In the genomic region with DNA sequence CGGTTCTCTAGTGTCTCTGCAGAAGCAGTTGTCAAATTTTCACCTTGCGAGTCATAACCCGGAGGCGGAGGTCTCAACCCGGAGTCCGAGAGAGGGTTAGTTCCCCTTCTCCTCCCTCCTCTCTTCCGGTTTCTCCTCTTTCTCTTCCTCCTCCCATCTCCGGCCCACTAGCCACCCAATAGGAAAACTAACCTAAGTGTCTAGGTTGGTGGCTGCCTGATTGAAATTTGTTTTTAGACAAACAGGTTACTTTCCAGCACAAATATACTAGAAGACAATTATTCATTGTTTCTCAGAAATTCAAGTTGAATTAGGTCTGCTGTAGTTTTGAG, we compare ENCODE assay signal across 8 mouse cellular contexts. TPM values are rescaled to one million over a fixed set of nuclear protein-coding genes. Genes with fewer than 3 reads are reported as not detected.
A peak's percentile ranks its signal among the peaks of the same experiment; 100 is the strongest.
DNase-seq lines count a peak whose midpoint lies in the region; ATAC-seq and TF ChIP-seq lines count a peak whose summit lies in the region.

No protein-coding gene starts in this region.

- H3K9ac ChIP-seq in kidney, embryonic 16.5 days (replicated peaks; ENCODE audit: low read length): 0 out of 2 replicates have a peak overlapping the region, but pooled peaks have one; percentile 12
- H3K9ac ChIP-seq in embryonic facial prominence, embryonic 15.5 days: no peak overlapping the region
- H3K9ac ChIP-seq in intestine, embryonic 15.5 days: no peak overlapping the region
- H3K9ac ChIP-seq in midbrain, postnatal 0 days (replicated peaks; ENCODE audit: low read length, poor library complexity, severe bottlenecking): no peak overlapping the region

- no peak for TF ChIP-seq CTCF in midbrain, postnatal 0 days (IDR thresholded peaks at IDR 0.05)

- H3K4me1 ChIP-seq in kidney, embryonic 16.5 days (ENCODE audit: insufficient read depth, low read length): no peaks in the 10 kb centered on the region
- peaks cover 10% of the 10 kb centered on the region; the same call in 1 of the 2 replicates for H3K4me1 ChIP-seq in embryonic facial prominence, embryonic 15.5 days
- H3K4me1 ChIP-seq in intestine, embryonic 15.5 days (replicated peaks): no peaks in the 10 kb centered on the region
- H3K4me1 ChIP-seq in midbrain, postnatal 0 days (ENCODE audit: insufficient read depth, low read length): no peaks in the 10 kb centered on the region

- H3K4me3 ChIP-seq in kidney, embryonic 16.5 days (ENCODE audit: low read length): peak overlapping the region; percentile 51
- H3K4me3 ChIP-seq in embryonic facial prominence, embryonic 15.5 days (replicated peaks): peak overlapping the region; percentile 43
- peak overlapping the region; percentile 29 for H3K4me3 ChIP-seq in intestine, embryonic 15.5 days (replicated peaks)
- H3K4me3 ChIP-seq in midbrain, postnatal 0 days (ENCODE audit: low read depth, low read length): peak overlapping the region; percentile 43

- DNase-seq in kidney, adult 9 months: no peak
- no peak for DNase-seq in midbrain, postnatal 0 days (ENCODE audit: low spot score)
- no peak for DNase-seq in layer of hippocampus, postnatal 10 days (ENCODE audit: low spot score in 2 of 2)
- no peak for DNase-seq in kidney, postnatal 10 days
- DNase-seq in layer of hippocampus, adult 11-12 months (ENCODE audit: low spot score): no peak

- peak overlapping the region; percentile 73 for H3K4me2 ChIP-seq in kidney, embryonic 16.5 days (replicated peaks; ENCODE audit: low read depth, low read length)
- peak overlapping the region; percentile 60 for H3K4me2 ChIP-seq in embryonic facial prominence, embryonic 15.5 days (replicated peaks)
- H3K4me2 ChIP-seq in intestine, embryonic 15.5 days (replicated peaks): peak overlapping the region; percentile 75
- H3K4me2 ChIP-seq in midbrain, postnatal 0 days (ENCODE audit: low read depth, low read length, poor library complexity, severe bottlenecking): peak overlapping the region; percentile 80

- no peaks in the 10 kb centered on the region for H3K36me3 ChIP-seq in kidney, embryonic 16.5 days (ENCODE audit: insufficient read depth, low read length)
- no peaks in the 10 kb centered on the region for H3K36me3 ChIP-seq in embryonic facial prominence, embryonic 15.5 days
- H3K36me3 ChIP-seq in intestine, embryonic 15.5 days: no peaks in the 10 kb centered on the region
- H3K36me3 ChIP-seq in midbrain, postnatal 0 days (ENCODE audit: insufficient read depth, low read length): no peaks in the 10 kb centered on the region

- WGBS in kidney, embryonic 16.5 days: 0% methylated on average over 8 of the region's 8 CpGs
- 4% methylated on average over 8 of the region's 8 CpGs for WGBS in embryonic facial prominence, embryonic 15.5 days
- WGBS in intestine, embryonic 15.5 days: 3% methylated on average over 8 of the region's 8 CpGs
- WGBS in midbrain, postnatal 0 days: 0% methylated on average over 8 of the region's 8 CpGs

- H3K9me3 ChIP-seq in kidney, embryonic 16.5 days (ENCODE audit: low read length): no peaks in the 10 kb centered on the region
- no peaks in the 10 kb centered on the region for H3K9me3 ChIP-seq in embryonic facial prominence, embryonic 15.5 days (replicated peaks)
- no peaks in the 10 kb centered on the region for H3K9me3 ChIP-seq in intestine, embryonic 15.5 days
- H3K9me3 ChIP-seq in midbrain, postnatal 0 days (ENCODE audit: low read length): no peaks in the 10 kb centered on the region

- no peak overlapping the region for H3K27ac ChIP-seq in kidney, embryonic 16.5 days (ENCODE audit: low read length)
- no peak overlapping the region for H3K27ac ChIP-seq in embryonic facial prominence, embryonic 15.5 days (replicated peaks)
- H3K27ac ChIP-seq in intestine, embryonic 15.5 days: no peak overlapping the region
- H3K27ac ChIP-seq in midbrain, postnatal 0 days (ENCODE audit: low read depth, low read length): no peak overlapping the region

- H3K27me3 ChIP-seq in kidney, embryonic 16.5 days (ENCODE audit: insufficient read depth, low read length): no peaks in the 10 kb centered on the region
- no peaks in the 10 kb centered on the region for H3K27me3 ChIP-seq in embryonic facial prominence, embryonic 15.5 days
- H3K27me3 ChIP-seq in intestine, embryonic 15.5 days (replicated peaks): no peaks in the 10 kb centered on the region
- H3K27me3 ChIP-seq in midbrain, postnatal 0 days (ENCODE audit: insufficient read depth, low read length): no peaks in the 10 kb centered on the region

- ATAC-seq in kidney, embryonic 16.5 days (ENCODE audit: low FRiP score, low TSS enrichment): peak; percentile 61; the same call in 1 of the 2 replicates
- ATAC-seq in embryonic facial prominence, embryonic 15.5 days (ENCODE audit: insufficient number of reproducible peaks, low FRiP score, low TSS enrichment, low read depth): no peak
- no peak; the same call in 1 of the 2 replicates for ATAC-seq in intestine, embryonic 15.5 days
- no peak; the same call in 1 of the 2 replicates for ATAC-seq in midbrain, postnatal 0 days (ENCODE audit: low FRiP score)

RNA-seq across cellular contexts. Expression of gene Dydc1, which starts 0.2 kb away (rescaled TPM):
- not detected in 2 replicates for polyA plus RNA-seq in kidney, embryonic 16.5 days (2015; fragmentation: Nextera tagmentation; extraction: Ambion mirVana)
- polyA plus RNA-seq in embryonic facial prominence, embryonic 15.5 days (2015; fragmentation: Nextera tagmentation; extraction: Ambion mirVana): 0.28 and 0.39 TPM in 2 replicates
- not detected in 2 replicates for polyA plus RNA-seq in intestine, embryonic 15.5 days (2015; fragmentation: Nextera tagmentation; extraction: Ambion mirVana)
- 0.33 TPM in 1 of 2 replicates, not detected in the other for total RNA-seq in midbrain, postnatal 0 days (2014; rRNA removed)
- polyA plus RNA-seq in midbrain, postnatal 0 days (2015; fragmentation: Nextera tagmentation; extraction: Ambion mirVana): 0.23 TPM in 1 of 2 replicates, not detected in the other
- total RNA-seq in layer of hippocampus, postnatal 10 days (2021): not detected

RNA-seq across cellular contexts. Expression of gene Dydc2, which starts 3.9 kb away (rescaled TPM):
- 0.45 TPM in 1 of 2 replicates, not detected in the other for polyA plus RNA-seq in kidney, embryonic 16.5 days (2015; fragmentation: Nextera tagmentation; extraction: Ambion mirVana)
- 0.71 and 1.5 TPM in 2 replicates for polyA plus RNA-seq in embryonic facial prominence, embryonic 15.5 days (2015; fragmentation: Nextera tagmentation; extraction: Ambion mirVana)
- 0.42 TPM in 1 of 2 replicates, not detected in the other for polyA plus RNA-seq in intestine, embryonic 15.5 days (2015; fragmentation: Nextera tagmentation; extraction: Ambion mirVana)
- not detected in 2 replicates for total RNA-seq in midbrain, postnatal 0 days (2014; rRNA removed)
- polyA plus RNA-seq in midbrain, postnatal 0 days (2015; fragmentation: Nextera tagmentation; extraction: Ambion mirVana): 0.72 and 0.92 TPM in 2 replicates
- 1 to 10 TPM in 1 of 2 experiments, under 1 TPM in 1; 0.71 to 1.2 TPM for total RNA-seq in layer of hippocampus, postnatal 10 days (2021)

RNA-seq across cellular contexts. Expression of gene Mat1a, which starts 31.9 kb away (rescaled TPM):
- polyA plus RNA-seq in kidney, embryonic 16.5 days (2015; fragmentation: Nextera tagmentation; extraction: Ambion mirVana): 0.36 and 0.54 TPM in 2 replicates
- not detected in 2 replicates for polyA plus RNA-seq in embryonic facial prominence, embryonic 15.5 days (2015; fragmentation: Nextera tagmentation; extraction: Ambion mirVana)
- polyA plus RNA-seq in intestine, embryonic 15.5 days (2015; fragmentation: Nextera tagmentation; extraction: Ambion mirVana): 3.5 and 6.7 TPM in 2 replicates
- not detected in 2 replicates for total RNA-seq in midbrain, postnatal 0 days (2014; rRNA removed)
- polyA plus RNA-seq in midbrain, postnatal 0 days (2015; fragmentation: Nextera tagmentation; extraction: Ambion mirVana): not detected in 2 replicates
- not detected for total RNA-seq in layer of hippocampus, postnatal 10 days (2021)

RNA-seq across cellular contexts. Expression of gene Sftpa1, which starts 58.7 kb away (rescaled TPM):
- polyA plus RNA-seq in kidney, embryonic 16.5 days (2015; fragmentation: Nextera tagmentation; extraction: Ambion mirVana): 3.9 TPM in 1 of 2 replicates, not detected in the other
- not detected in 2 replicates for polyA plus RNA-seq in embryonic facial prominence, embryonic 15.5 days (2015; fragmentation: Nextera tagmentation; extraction: Ambion mirVana)
- polyA plus RNA-seq in intestine, embryonic 15.5 days (2015; fragmentation: Nextera tagmentation; extraction: Ambion mirVana): 0.06 TPM in 1 of 2 replicates, not detected in the other
- not detected in 2 replicates for total RNA-seq in midbrain, postnatal 0 days (2014; rRNA removed)
- not detected in 2 replicates for polyA plus RNA-seq in midbrain, postnatal 0 days (2015; fragmentation: Nextera tagmentation; extraction: Ambion mirVana)
- not detected for total RNA-seq in layer of hippocampus, postnatal 10 days (2021)

RNA-seq across cellular contexts. Expression of gene Fam213a, which starts 59.3 kb away (rescaled TPM):
- polyA plus RNA-seq in kidney, embryonic 16.5 days (2015; fragmentation: Nextera tagmentation; extraction: Ambion mirVana): 109 and 111 TPM in 2 replicates
- 89.0 and 91.4 TPM in 2 replicates for polyA plus RNA-seq in embryonic facial prominence, embryonic 15.5 days (2015; fragmentation: Nextera tagmentation; extraction: Ambion mirVana)
- 51.6 and 54.4 TPM in 2 replicates for polyA plus RNA-seq in intestine, embryonic 15.5 days (2015; fragmentation: Nextera tagmentation; extraction: Ambion mirVana)
- total RNA-seq in midbrain, postnatal 0 days (2014; rRNA removed): 50.0 and 66.3 TPM in 2 replicates
- polyA plus RNA-seq in midbrain, postnatal 0 days (2015; fragmentation: Nextera tagmentation; extraction: Ambion mirVana): 110 and 124 TPM in 2 replicates
- total RNA-seq in layer of hippocampus, postnatal 10 days (2021): 100 to 1,000 TPM; 132 to 150 TPM
